Mouse (Mus musculus): ENCODE measurements at regions not wholly inside any gene's neighbourhood (a gene's known extent, or its start where the extent isn't known, plus 50 kb on each side); places are given as distances from the start of the nearest gene placed in this dataset.

DNA sequence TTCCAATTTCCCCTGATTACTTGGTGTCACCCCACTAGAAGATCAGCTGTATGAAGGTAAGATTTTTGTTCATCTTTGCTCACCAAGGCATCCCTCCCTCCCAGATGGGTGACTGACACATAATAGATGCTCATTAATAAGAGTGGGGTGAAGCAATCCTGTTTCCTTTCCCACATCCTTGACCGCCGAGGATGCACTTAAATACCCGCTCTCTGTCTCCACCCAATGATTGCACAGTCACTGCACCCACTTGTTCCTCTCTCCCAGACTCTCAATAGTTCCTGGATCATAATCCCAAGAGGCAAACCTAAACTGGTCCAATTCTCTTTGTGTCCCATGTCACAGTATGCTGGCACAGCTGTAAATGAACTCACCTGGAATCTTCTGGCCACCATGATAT is 86.4 kb upstream of the Ccn6 start:
- DNase-seq (ENCODE audit: low spot score): no peak

DNA sequence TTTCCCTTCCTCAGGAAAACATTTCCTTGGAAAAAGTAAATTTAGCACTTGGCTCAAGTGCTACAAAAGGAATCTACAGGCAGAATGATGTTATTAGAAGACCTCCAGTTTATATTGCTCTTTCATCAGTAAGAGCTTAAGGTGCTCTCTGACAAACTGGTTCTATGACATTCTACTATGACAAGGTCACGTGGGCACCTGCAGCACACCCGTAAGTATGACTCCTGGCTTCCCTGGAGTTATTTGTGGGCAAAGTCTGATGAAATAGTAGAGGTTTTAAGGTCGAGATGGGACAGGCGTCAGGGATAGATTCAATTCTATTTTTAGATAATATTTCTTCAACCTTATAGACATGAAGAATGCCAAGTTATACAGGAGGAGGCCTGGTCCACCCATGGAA is 84.9 kb upstream of the Ccn6 start:
- no peak for DNase-seq (ENCODE audit: low spot score)

DNA sequence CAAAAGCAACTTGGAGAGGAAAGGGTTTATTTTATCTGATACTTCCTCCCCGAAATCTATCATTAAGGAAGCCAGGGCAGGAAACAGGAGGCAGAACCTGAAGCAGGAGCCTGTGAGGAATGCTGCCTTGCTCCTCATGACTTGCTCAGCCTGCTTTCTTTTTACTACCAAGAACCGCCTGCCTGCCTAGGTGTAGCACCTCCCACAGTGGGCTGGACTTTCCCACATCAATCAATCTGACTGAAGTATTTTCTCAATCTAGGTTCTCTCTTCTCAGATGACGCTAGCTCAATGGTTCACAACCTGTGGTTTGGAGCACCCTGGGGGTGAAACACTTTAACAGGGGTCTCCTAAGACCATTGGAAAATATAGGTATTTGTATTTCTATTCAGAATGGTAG is 83.4 kb upstream of the Ccn6 start:
- DNase-seq (ENCODE audit: low spot score): no peak

DNA sequence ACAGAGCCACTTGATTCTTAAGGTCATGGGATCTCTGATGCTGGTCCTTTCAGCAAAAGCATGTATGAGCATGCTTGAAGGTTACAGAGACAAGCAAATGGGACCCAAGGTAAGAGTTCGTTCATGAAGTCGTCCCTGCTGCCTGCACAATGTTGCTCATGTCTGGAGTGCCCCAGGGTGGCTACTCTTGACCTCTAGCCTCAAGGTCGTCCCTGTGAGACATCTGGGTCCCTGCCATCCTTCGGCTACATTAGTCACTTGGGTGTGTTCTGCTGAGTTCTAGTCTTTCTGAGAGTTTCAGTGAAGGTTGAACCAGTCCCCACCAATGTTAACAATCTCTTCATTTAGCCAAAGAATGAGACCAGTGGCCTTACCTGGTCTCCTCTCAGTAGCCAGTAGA is 81.5 kb upstream of the Ccn6 start:
- DNase-seq (ENCODE audit: low spot score): no peak

DNA sequence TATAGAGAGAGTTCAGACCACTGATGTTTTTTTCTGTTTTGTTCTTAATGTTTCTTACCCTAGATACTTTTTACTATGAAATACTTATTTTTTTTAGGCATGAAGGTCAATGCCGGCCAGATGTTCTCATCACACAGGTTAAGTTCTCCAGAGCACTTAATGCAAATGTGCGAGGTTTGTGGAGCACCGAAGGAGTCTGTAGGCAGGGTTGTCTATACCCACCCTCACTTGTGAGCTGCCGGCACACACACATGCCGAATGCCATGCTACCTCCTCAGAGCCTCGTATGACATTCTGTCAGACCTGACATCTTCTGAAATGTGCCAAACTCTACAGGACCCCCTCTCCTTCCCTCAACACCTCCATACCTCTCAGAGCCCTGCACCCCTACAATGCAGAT is 80.5 kb upstream of the Ccn6 start:
- DNase-seq (ENCODE audit: low spot score): no peak

DNA sequence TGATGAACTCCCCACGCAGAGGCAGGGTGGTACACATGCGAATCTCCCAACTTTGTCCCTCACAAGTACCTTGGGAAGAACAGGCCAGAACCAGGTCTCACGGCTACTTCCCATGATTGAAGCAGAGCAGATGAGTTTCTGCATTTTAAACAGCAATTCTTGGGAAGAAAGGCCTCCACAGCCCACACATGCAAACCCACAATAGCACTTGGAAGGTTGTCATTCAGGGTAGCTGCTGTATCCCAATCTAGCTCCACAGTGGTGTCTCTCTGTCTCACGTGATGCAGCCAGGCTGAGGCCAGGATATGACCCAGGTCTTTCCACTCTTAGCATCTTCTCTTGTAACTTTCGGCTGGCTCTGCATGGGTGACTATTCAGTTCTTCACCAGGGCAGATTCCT is 78.8 kb upstream of the Ccn6 start:
- DNase-seq (ENCODE audit: low spot score): no peak

DNA sequence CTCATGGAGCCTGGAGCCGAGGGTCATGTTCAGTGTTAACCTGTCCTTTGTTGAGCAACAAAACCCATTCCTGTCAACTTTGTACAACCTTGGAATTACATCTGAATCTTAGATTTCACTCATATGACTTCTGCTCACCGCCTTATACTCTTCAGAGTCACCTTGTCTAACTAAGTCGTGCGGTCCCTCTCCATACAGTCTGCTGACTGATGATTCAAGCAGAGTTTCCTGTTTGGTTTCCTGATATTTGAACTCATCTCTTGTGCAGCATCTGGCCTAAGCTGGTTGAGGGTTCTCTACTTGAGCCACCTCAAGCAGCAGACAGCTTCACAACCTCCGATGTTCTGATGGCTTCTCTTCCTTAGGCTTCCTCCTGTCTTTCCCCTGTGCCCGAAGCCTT is 78.3 kb upstream of the Ccn6 start:
- no peak for DNase-seq (ENCODE audit: low spot score)

DNA sequence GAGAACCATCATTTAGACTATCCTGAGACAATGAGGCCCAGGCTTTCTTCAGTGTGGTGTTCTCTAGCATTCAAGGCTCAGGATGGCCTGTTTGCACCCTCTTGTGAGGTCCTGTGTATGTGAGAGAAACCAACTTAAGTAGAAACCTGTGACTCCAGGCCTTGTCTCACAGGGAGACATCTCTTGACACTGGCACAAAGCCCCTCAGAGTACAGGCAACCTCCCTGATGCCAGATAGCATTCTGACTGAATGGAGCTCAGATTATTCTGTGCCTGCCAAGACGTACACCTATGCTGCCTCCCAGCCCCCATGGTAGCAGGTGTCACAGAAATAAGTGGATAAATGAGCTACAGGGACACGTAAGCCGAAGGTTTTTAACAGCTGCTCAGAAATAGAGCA is 77.9 kb upstream of the Ccn6 start:
- no peak for DNase-seq (ENCODE audit: low spot score)

DNA sequence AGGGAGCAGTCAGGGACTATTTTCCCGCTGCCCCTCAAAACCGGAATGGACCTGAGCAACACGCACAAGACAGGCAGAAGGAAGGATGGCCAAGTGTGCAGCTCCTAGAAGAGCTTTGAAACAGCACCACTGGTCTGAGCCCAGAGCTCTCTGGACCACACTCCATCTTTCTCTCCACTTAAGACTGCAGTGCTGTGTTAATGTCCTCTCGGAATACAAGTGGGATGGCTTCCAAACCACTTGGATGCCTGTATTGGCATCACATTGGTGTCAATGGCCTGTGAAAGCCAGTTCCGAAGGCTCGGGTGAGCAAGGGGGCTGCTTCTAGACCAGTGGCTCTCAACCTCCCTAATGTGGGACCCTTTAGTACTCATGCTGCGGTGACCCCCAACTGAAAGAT is 77.4 kb upstream of the Ccn6 start:
- no peak for DNase-seq (ENCODE audit: low spot score)

DNA sequence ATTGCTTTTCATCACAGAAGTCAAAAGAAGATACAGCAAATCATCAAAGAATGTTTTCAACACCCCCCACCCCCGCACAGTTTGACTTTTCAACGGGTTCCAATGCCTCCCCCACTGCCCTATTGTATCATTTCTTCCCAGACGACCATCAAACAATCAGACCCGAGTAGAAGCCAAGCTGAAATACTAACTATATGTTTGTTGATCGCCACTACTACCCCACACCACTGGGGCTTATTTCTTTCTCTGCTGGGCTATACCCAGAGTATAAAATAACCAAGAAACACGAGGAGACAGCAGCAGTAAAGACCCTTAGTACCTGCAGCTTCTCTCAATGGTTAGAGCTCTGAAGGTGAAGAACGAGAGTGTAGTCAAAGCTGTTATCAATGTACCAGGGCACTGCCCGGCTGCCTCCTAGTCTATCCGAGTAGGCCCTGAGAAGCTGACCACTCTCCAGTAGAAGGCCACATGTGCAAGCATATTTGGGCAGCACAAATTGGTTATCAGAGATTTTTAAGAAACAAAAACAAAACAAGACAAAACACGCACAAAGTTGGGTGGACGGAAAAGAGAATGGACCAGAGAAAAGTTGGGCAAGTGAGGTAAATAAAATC is 76.7 kb upstream of the Ccn6 start:
- no peak for DNase-seq (ENCODE audit: low spot score)

DNA sequence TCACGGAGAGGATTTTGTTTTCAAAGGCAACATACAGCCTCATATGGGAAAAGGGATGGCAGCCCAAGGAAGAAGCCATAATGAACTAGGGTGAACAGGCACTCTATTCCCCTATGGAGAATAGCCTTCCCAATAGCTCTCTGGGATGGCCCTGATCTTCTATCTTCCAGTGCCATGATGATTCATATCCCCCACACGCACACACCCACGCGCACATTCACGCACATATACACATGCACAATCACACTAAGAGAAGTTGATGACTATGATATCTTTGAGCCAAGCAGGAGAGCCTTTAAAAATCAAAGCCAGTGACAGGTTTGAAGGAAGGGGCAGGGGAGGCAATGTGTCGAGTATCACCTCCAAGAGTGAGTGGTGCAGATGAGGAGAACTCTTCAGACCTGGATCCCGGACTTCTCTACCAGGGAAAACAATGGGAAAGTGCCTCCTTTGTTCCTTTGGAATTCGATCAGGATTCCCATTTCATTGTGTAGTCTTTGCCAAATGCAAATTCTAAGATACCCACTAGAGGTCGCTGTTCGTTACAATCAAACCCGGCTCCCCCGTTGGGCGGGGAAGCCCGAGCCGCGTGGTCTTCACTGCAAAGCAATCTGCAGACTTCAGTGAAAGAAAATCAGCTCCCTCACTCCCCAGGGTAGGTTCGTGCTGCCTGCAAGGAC is 76.0 kb upstream of the Ccn6 start:
- peak; percentile 91 for DNase-seq (ENCODE audit: low spot score)

DNA sequence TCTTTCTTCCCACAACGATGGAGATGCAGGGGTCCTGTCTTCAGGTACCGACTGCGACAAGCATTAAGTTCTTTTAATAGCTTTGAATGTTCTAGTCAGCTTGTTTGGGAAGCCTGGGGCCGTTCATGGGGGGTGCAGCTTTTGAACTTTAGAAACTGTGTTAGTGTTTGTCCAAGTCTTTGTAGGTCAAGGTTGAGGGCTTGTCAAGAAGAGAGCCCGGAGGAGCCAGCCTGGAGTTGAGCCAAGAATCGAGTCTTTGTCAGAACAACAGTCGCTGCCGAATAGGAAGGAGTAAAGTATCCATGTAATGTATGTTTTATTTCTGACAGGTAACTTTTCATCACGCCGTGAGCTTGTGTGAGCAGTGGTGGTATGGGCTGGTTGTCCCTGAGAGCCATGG is 75.0 kb upstream of the Ccn6 start:
- no peak for DNase-seq (ENCODE audit: low spot score)

DNA sequence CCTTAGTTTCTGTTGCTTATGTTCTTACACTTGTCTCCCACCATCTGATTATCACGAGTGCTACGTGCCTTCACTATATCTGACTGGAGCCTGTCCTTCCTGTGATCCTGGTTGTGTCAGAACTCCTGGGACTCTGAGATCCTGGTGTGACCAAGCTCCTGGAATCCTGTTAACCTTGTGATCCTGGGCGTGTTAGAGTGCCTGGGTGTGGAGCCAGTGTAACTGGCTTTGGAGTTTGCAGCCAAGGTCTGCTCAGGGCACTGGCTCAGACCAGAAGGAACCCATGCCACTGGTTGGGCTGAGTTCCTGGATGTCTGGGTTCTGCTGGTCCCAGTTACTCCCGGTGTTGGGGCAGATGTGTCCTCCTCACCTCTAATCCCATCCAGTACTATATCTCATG is 74.0 kb upstream of the Ccn6 start:
- no peak for DNase-seq (ENCODE audit: low spot score)

DNA sequence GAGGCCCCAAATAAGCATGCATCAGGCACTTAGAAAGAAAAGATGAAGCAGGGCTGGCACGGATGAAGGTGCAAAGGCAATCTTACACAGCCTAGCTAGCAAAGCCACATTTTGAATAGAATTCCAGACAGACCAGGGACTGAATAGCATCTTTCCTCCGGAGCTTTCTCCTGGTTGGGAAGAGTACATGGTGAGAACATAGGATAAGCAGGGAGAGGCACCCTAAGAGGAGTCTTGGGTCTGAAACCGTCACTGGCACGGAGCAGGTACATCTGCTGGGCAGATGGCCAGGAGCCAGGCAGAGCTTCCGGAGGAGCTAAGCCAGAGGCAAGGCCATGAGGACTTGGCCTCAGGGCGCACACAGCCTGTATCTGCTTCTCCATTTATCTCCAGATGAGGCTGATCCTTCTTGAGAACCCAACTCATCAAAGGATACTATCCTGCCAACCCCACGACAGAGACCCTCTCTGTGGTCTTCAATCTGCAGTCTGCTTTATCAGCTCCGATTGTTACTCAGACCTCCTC is 70.4 kb upstream of the Ccn6 start:
- no peak for DNase-seq (ENCODE audit: low spot score)

DNA sequence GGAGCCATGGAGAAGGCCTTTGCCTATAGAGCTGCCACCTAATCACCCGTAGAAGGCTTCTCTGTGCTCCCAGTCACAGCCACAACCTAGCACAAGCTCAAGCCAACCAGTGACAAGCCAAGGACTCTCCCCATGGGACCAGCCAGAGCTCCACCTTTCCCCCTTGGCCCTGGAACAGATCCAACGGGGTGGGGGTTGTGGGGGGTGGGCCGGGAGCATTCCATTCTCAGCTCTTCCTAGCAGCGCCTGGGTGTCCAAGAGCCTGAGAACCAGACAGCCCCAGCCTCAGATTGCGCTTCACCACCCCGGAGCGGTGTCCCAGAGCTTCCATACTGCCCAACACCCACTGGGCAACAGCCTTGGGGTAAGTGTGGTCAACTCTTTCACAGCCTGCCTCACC is 69.6 kb upstream of the Ccn6 start:
- no peak for DNase-seq (ENCODE audit: low spot score)

DNA sequence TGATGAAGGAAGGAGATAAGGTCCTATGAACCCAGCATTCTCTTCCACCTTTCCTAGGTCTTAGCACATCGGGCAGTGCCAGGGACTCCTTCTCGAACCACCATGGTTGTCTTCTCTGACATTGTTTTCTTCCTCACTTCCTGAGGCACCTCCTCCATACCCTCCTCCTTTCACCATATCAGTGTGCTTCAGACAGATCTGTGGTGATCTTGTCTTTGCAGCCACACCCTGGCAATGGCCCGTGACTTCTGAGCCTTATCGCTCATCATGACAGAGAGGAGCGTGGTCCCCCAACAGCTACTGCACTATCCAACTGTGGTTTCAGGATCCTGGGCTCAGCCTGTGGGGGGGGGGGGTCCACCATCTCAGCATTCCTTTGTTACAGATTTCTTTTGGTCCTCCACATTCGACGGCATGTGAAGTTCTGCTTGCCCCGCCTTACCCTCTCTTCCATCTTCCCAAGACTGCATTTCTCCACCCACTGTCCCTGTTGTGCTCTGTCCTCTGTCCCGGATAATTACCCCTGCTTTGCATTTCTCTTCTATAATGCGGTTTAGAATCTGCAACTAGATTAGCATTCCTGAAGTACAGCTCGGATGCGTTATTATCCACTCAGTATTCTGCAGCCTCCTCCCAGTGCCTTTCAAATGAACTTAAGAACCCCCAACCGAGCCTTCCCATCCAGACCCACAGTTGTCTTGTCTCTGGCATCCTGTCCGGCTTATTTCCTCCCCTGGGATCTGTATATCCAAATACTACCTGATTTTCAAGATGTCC is 67.2 kb upstream of the Ccn6 start:
- DNase-seq (ENCODE audit: low spot score): no peak

DNA sequence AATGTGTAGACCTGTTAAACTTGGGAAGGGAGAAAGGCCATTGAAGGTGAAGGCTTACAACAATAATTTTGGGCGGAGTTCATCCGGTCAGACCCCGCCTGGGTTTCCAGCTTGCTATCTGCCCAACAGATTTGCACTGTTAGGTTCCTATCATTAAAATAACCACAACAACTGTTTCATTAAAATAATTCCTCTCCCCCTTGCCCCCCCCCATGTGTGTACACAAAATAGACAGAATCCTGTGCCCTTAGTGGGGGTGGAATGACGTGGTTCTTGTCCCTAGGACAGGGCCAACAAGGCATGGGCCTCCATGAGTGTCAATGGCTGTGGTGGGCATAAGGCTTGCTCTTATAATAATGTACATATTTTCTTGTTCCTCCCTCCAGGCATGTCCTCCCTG is 65.6 kb upstream of the Ccn6 start:
- no peak for DNase-seq (ENCODE audit: low spot score)

DNA sequence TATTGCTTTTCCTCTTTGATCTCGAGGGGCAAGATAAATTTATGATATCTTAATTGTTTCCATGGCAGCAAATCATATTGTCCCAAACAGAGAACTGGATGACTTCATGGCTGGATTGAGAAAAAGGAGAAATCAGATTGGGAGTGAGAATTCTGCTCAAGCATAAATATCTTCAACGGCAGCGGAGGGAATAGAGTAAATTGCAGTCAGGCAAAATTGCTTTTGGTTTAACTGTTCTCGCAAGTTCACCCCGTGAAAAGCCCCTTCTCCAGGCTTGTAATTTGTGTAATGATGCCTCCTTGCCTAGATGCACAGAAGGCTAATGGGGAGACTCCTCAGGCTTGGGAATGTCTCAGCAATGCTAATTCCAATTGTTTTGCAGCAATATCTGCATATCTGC is 64.4 kb upstream of the Ccn6 start:
- DNase-seq (ENCODE audit: low spot score): no peak

DNA sequence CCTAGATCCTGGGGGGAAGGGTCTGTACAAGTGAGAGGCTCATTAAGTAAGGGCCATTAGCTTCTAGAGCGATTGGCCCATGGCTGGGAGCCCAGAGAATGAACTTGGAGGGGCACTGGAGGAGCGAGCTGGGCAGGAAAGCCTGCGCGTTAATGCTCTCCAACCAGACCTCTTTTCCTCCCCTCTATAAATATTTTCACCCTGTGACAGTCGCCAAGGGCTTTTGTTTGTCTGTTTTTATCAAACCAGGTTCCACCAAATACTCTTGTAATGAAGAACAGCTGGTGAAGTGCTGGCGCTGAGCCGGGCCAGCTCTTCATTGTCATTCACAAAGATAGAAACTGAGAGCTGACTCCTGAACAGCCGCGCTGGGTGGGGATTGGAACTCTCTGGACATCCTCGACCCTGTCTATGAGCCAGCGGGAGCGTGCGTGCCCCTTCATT is 63.9 kb upstream of the Ccn6 start:
- DNase-seq (ENCODE audit: low spot score): peak; percentile 44

DNA sequence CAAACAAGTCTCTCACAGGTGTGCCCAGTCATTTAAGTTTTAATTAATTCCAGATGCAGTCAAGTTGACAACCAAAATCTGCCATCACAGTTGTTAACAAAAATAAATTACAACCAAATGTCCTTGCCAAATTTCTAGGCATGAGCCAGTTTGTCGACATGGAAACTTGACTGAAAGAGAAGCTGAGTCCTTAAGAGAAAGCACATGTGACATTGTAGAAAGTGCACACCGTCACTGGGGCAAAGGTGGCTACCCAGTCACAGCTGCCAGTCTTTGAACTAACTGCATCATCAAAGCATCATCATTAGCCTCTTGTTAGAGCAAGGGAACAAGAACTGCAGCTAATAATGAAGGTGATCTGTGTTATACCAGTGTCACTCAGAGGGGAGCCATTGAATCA is 62.9 kb upstream of the Ccn6 start:
- DNase-seq (ENCODE audit: low spot score): peak; percentile 61

DNA sequence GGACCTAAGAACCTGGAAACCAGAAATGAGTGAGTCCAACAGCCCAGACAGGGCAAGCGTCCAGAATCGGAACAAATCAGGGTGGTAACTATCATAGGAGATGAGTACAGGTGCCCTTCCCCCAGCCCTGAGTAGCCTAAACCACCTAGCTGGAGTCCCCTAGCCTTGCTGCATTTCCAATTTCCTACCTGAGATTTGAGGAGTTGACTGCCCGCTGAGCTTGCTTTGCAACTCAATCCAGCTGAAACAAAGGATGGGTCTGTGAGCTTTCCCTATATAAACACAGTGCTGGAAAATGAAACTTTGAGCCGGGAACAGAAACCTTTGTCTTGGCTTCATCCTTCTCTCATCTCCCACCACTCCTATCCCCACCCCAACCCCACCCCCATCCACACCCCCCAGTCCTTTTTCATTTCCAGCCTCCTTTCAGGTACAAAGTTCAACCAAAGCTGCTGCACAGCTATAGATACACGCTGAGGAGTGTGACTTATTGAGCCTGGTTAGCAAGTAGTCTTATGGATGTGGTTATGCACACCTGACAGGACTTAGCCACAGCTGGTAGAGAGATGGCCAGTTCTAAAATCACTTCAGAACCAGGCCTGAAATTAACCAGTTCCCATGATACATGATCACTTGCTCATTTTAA is 61.0 kb upstream of the Ccn6 start:
- DNase-seq (ENCODE audit: low spot score): no peak

DNA sequence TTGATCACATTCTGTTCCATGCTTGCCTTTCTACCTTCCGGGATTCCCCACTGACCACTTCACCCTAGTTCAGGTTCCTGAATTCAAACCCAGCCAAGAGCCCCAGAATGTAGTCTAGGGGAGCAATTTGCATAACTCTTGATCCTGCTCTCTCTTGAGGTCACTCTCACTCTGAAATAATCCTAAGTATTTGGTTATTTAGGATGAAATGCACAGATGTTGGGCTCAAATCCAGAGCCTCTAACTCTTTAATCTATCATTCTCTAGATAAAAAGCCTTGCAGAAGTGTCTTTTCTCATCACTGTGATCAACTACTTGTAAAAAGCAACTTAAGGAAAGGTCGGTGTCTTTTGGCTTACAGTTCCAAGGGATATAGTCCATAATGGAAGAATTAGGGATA is 57.4 kb upstream of the Ccn6 start:
- DNase-seq (ENCODE audit: low spot score): no peak

DNA sequence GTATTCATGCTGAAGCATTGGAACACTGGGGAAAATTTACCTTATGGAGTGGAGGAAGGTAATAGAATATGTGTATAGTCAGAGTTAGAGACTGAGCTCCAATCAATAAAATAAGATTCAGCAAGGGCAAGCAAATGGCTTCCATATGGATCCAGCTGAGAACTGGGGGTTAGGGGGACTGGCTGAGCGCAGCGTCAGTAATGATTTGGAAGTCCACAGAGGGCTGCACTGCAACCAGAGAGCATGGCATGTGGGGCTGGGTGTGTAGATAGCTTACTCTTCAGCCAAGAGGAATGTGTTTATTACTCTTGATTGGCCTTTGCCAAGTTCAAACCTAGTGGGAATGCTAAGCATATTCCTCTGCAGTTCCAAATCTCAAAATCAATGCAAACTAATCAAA is 55.8 kb upstream of the Ccn6 start:
- no peak for DNase-seq (ENCODE audit: low spot score)

All from embryo, embryonic 10 days (tissue).